Comparison of ENCODE assay signal across 9 mouse cellular contexts in the genomic region with DNA sequence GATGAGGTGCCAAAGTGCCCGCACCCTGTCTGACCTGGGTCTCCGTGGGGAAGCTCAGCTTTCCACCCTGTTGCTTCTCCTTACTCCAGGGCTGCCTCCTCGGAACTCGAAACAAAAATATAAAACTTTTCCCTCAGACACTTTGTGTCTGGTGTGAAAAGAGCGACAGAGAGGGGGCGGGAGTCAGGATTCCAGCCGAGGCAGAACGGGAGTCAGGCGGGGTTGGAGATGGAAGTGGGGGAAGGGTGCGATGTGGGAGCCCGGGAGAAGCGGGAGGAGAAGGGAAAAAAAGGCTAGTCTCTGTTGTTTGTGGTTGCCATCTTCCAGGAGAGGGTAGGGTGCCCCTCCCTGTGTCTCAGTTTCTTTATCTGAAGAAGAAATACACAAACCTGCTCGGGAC. TPM values are rescaled to one million over a fixed set of nuclear protein-coding genes. Genes with fewer than 3 reads are reported as not detected.
DNase-seq lines count a peak whose midpoint lies in the region; ATAC-seq and TF ChIP-seq lines count a peak whose summit lies in the region.
"Had no signal": no experiment of that assay in that cellular context is flagged by ENCODE, and none has a peak within 500 bp of the region (broad histone marks: within the 10 kb centered on the region; RNA-seq: fewer than 3 reads in every experiment).

No protein-coding gene starts in this region.

- peak overlapping the region; percentile 17 for H3K4me2 ChIP-seq in forebrain, embryonic 12.5 days
- peak overlapping the region; percentile 35 for H3K4me2 ChIP-seq in intestine, embryonic 14.5 days (ENCODE audit: low read length)
- peak overlapping the region; percentile 24; the same call in 1 of the 2 replicates for H3K4me2 ChIP-seq in midbrain, postnatal 0 days (ENCODE audit: low read depth, low read length, poor library complexity, severe bottlenecking)

- TF ChIP-seq POLR2A in cerebellum, adult 2 months (IDR thresholded peaks at IDR 0.05; ENCODE audit: borderline replicate concordance, insufficient read depth, low read length): no peak

- 0 out of 2 replicates have a peak overlapping the region, but pooled peaks have one; percentile 12 for H3K9ac ChIP-seq in forebrain, embryonic 12.5 days
- H3K9ac ChIP-seq in intestine, embryonic 14.5 days (ENCODE audit: low read length): no peak overlapping the region
- H3K9ac ChIP-seq in midbrain, postnatal 0 days (replicated peaks; ENCODE audit: low read length, poor library complexity, severe bottlenecking): no peak overlapping the region

- H3K4me3 ChIP-seq in forebrain, embryonic 12.5 days (replicated peaks): no peak overlapping the region
- no peak overlapping the region for H3K4me3 ChIP-seq in intestine, embryonic 14.5 days (ENCODE audit: low read depth, low read length)
- no peak overlapping the region for H3K4me3 ChIP-seq in midbrain, postnatal 0 days (ENCODE audit: low read depth, low read length)
- H3K4me3 ChIP-seq in cerebellum, adult 2 months (replicated peaks; ENCODE audit: insufficient read depth, low read depth, low read length): no peak overlapping the region

- TF ChIP-seq CTCF in midbrain, postnatal 0 days (IDR thresholded peaks at IDR 0.05): no peak
- no peak for TF ChIP-seq CTCF in cerebellum, adult 2 months (IDR thresholded peaks at IDR 0.05; ENCODE audit: borderline replicate concordance, insufficient read depth, low read depth, low read length)

- whole genome bisulfite sequencing in forebrain, embryonic 12.5 days: 10% methylated on average over 13 of the region's 13 CpGs
- WGBS in intestine, embryonic 14.5 days: 7% methylated on average over 13 of the region's 13 CpGs
- WGBS in midbrain, postnatal 0 days: 9% methylated on average over 13 of the region's 13 CpGs
- 18% methylated on average over 13 of the region's 13 CpGs for WGBS in cerebellum, adult 2 months

- H3K9me3 ChIP-seq in forebrain, embryonic 12.5 days: no peaks in the 10 kb centered on the region
- H3K9me3 ChIP-seq in intestine, embryonic 14.5 days (ENCODE audit: control insufficient read depth, low read length): no peaks in the 10 kb centered on the region
- no peaks in the 10 kb centered on the region; the same call in 1 of the 2 replicates for H3K9me3 ChIP-seq in midbrain, postnatal 0 days (ENCODE audit: low read length)

- H3K36me3 ChIP-seq in forebrain, embryonic 12.5 days (replicated peaks): no peaks in the 10 kb centered on the region
- H3K36me3 ChIP-seq in intestine, embryonic 14.5 days (ENCODE audit: control insufficient read depth, insufficient read depth, low read length): no peaks in the 10 kb centered on the region
- no peaks in the 10 kb centered on the region for H3K36me3 ChIP-seq in midbrain, postnatal 0 days (ENCODE audit: insufficient read depth, low read length)

- H3K27ac ChIP-seq in forebrain, embryonic 12.5 days: peak overlapping the region; percentile 72; the same call in 1 of the 2 replicates
- H3K27ac ChIP-seq in intestine, embryonic 14.5 days (ENCODE audit: low read depth): peak overlapping the region; percentile 75
- no peak overlapping the region for H3K27ac ChIP-seq in midbrain, postnatal 0 days (ENCODE audit: low read depth, low read length)
- no peak overlapping the region for H3K27ac ChIP-seq in cerebellum, adult 2 months (ENCODE audit: insufficient read depth, low read length)

- H3K27me3 ChIP-seq in forebrain, embryonic 12.5 days: no peaks in the 10 kb centered on the region
- no peaks in the 10 kb centered on the region for H3K27me3 ChIP-seq in intestine, embryonic 14.5 days (replicated peaks; ENCODE audit: control insufficient read depth, insufficient read depth, low read length)
- no peaks in the 10 kb centered on the region for H3K27me3 ChIP-seq in midbrain, postnatal 0 days (ENCODE audit: insufficient read depth, low read length)
- H3K27me3 ChIP-seq in cerebellum, adult 2 months (ENCODE audit: control insufficient read depth, insufficient read depth, low read length): no peaks in the 10 kb centered on the region

- ATAC-seq in forebrain, embryonic 12.5 days (ENCODE audit: low FRiP score): no peak
- ATAC-seq in intestine, embryonic 14.5 days (replicated peaks; ENCODE audit: low FRiP score, low TSS enrichment, low read depth): no peak
- no peak for ATAC-seq in midbrain, postnatal 0 days (ENCODE audit: low FRiP score)
- no peak for ATAC-seq in granulocyte monocyte progenitor cell, adult 5-6 weeks (replicated peaks; ENCODE audit: poor library complexity, severe bottlenecking)

- peak; percentile 58 to 79 for DNase-seq in left cerebral cortex, adult 18-20 months (ENCODE audit: low spot score in 2 of 2)
- DNase-seq in left cerebral cortex, adult 9 months (ENCODE audit: low spot score in 2 of 2): no peak
- DNase-seq in intestine, embryonic 14.5 days (ENCODE audit: low spot score): no peak
- no peak for DNase-seq in midbrain, postnatal 0 days (ENCODE audit: low spot score)
- no peak for DNase-seq in cerebellum, adult 2 months
- DNase-seq in frontal cortex, postnatal 25 days (ENCODE audit: low spot score in 2 of 2): no peak

- H3K4me1 ChIP-seq in forebrain, embryonic 12.5 days: peaks cover 46% of the 10 kb centered on the region
- peaks cover 35% of the 10 kb centered on the region for H3K4me1 ChIP-seq in intestine, embryonic 14.5 days (replicated peaks; ENCODE audit: control insufficient read depth, insufficient read depth, low read length)
- peaks cover 29% of the 10 kb centered on the region for H3K4me1 ChIP-seq in midbrain, postnatal 0 days (ENCODE audit: insufficient read depth, low read length)
- H3K4me1 ChIP-seq in cerebellum, adult 2 months (ENCODE audit: control insufficient read depth, insufficient read depth, low read length): peaks cover 20% of the 10 kb centered on the region

RNA-seq across cellular contexts. Expression of a gene that starts 41.7 kb away (rescaled TPM):
- total RNA-seq in left cerebral cortex, adult 18-20 months (2021): 1,000 to 10,000 TPM; 1,197 to 1,322 TPM
- 4.8 and 5.4 TPM in 2 replicates for polyA plus RNA-seq in forebrain, embryonic 12.5 days (2016; fragmentation: Nextera tagmentation; extraction: Ambion mirVana)
- polyA plus RNA-seq in intestine, embryonic 14.5 days (2014; fragmentation: Nextera tagmentation; extraction: Ambion mirVana): 5.3 and 5.9 TPM in 2 replicates
- 50.9 and 55.6 TPM in 2 replicates for total RNA-seq in midbrain, postnatal 0 days (2014; rRNA removed)
- 25.0 and 29.2 TPM in 2 replicates for polyA plus RNA-seq in midbrain, postnatal 0 days (2015; fragmentation: Nextera tagmentation; extraction: Ambion mirVana)
- not detected in 2 replicates for total RNA-seq in granulocyte monocyte progenitor cell, adult 5-6 weeks (2014; fragmentation: Nextera tagmentation)
- total RNA-seq in granulocyte monocyte progenitor cell, adult 5-6 weeks (2017): not detected in 2 replicates
- 99.0 and 109 TPM in 2 replicates for polyA plus RNA-seq in cerebellum, adult 2 months (2012; rRNA removed)
- total RNA-seq: MEL had no signal

Comparison
In these comparisons a context has a peak if more than half of its experiments do, and no peak if none do; other contexts are left out.
1. DNase-seq: peak in left cerebral cortex, adult 18-20 months (2 of 2); none in left cerebral cortex, adult 9 months (0 of 2), intestine, embryonic 14.5 days (single experiment), midbrain, postnatal 0 days (single experiment), cerebellum, adult 2 months (0 of 2) and frontal cortex, postnatal 25 days (0 of 2).
2. H3K27ac ChIP-seq: peak in forebrain, embryonic 12.5 days (single experiment) and intestine, embryonic 14.5 days (single experiment); none in midbrain, postnatal 0 days (single experiment) and cerebellum, adult 2 months (single experiment).
3. Peak in every context shown above with its lines, with median percentiles within 50 percentile points of each other: H3K4me2 ChIP-seq.